Mouse (Mus musculus): ENCODE results near the gene Ciao1.
"Not testable (repeated sequence)": the region's sequence is repeated elsewhere in the genome, so short reads cannot be mapped to it uniquely, and the experiment has no call there.

Ciao1 gene

DNA sequence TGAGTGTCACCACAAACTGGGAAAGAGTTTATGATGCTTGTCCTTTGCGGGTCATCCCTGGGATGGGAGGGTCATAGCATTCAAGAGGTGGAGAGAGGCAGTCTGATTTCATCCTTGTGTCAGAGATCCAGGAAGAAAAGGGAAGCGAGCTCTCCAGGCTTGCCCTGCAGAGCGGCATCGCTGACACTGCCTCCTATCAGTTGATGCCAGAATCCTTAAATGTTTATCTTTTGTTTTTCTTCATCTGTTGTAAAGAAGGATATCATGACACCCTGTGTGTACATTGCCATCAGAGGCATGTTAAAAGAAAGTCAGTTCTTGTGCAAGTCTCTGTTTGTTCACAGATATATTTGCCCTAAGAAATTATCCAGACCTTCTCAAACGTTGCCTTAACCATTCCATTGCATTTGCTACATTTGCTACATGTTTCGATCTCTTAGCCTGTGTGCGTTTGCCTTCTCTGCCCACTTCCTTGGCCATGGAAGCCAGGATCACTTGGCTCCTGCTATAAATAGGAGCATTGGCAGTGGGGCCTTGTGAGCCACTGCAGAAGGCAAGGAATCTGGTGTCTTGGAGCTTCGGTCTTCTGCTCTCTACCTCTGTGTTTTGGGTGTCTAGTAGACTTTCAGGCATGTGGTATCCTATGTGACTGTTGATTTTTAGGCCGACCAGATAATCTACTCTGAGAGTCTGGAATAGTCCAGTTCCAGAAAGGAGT is 2.8 kb upstream of the Ciao1 start:
- in situ Hi-C loops (cut with MboI, MseI) = no loop called here

DNA sequence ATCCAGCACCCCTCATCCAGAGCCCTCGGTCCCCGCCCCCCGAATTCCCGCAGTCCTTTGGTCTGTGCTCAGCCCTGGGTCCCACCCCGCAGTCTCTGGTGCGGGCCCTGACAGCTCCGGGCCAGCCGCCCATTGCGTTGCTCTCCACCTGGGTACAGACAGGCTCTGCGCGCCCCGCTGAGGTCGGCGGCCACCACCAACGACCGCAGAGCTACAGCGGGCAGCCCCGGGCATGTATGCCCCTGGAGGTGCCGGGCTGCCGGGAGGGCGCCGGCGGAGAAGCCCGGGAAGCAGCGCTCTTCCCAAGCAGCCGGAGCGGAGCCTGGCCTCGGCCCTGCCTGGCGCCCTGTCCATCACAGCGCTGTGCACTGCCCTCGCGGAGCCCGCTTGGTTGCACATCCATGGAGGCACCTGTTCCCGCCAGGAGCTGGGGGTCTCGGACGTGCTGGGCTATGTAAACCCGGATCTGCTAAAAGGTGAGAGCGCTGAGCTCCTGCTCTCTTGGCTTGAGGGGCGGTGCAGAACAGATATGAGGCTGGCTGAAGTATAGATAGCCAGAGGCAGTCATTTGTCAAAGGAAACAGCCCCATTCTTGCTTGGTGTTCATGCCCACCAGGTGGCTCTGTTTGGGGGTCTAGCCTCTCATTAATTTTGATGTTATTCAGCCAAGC is 853 bp upstream of the Ciao1 start:
- in situ Hi-C loops (cut with MboI, MseI) = loop anchor here (5.0 kb wide), 1 partner anchor 579 kb away; no protein-coding TSS in a partner anchor

DNA sequence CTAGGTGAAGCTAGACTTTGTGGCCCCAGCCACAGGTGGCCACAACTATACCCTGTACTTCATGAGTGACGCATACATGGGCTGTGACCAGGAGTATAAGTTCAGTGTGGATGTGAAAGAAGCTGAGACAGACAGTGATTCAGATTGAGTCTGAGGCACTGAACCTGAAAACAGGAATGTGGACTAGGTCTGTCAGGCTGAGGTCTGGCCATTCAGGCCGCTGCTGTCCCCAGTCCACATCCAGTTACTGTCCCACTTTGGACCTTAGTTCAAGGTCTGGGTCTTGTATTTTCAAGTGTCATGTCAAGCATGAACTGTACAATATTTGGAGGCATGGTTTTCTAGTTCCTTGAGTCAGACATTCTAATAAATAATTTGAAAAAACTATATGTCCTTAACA is 7.6 kb downstream of the Ciao1 start:
- in situ Hi-C loops (cut with MboI, MseI) = loop anchor here (5.0 kb wide), 1 partner anchor 37 kb away; no protein-coding TSS in a partner anchor

DNA sequence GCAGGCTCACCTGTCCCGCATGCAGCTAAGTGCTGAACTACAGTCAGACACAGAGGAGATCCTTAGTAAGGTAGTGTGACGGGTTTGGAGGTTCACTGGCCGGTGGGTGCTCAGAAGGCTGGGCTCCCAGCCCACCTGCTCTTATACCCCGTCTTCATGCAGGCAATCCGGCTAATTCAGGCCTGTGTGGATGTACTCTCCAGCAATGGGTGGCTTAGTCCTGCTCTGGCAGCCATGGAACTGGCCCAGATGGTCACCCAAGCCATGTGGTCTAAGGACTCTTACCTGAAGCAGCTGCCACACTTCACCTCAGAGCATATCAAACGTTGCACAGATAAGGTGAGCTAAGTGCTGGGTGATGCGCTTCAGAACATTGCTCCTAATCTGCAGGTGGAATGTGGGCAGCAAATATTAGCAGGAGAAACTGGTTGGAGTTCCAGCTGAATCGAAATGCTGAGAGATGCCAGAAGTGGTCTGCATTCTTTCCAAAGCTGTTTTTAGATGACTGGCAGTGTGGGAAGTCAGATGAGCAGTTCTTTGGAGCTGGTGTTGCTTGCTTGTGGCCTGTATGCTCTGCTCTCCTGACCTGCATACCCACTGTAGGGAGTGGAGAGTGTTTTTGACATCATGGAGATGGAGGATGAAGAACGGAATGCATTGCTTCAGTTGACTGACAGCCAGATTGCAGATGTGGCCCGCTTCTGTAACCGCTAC is 9.6 kb downstream of the Ciao1 start:
- in situ Hi-C loops (cut with MboI, MseI) = no loop called here

DNA sequence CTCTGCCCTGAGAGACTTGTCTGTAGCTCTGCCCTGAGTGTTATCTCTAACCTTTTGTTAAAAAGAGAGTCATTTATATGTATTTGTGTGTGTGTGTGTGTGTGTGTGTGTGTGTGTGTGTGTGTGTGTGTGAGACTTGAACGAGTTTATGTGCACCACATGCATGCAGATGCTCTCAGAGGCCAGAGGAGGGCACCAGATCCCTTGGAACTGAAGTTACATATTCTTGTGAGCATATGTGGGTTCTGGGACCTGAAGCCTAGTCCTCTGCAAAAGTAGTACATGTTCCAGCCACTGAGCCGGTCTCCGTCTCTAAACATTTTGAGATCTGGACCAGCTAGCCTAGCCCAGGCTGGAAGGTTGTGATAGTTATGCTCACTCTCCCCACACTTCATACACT is 22.4 kb downstream of the Ciao1 start:
- in situ Hi-C loops (cut with MboI, MseI) = no loop called here

DNA sequence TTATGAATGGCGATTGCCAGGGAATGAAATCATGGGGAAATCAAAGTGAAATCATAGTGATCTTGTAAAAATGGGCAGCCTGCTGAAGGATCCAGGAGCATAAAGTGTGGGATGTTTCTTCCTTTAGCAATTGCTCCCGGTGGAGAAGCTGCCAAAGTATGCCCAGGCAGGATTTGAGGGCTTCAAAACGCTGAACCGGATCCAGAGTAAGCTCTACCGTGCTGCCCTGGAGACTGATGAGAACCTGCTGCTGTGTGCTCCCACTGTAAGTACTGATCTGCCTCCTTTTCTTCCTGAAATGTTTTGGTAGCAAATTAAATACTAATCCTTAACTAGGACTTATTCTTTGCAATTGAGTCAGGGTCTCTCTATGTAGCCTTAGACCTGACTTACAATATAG is 29.9 kb downstream of the Ciao1 start:
- in situ Hi-C loops (cut with MboI, MseI) = loop anchor here (5.0 to 10.0 kb wide), 2 partner anchors 75 to 1417 kb away; no protein-coding TSS in a partner anchor

DNA sequence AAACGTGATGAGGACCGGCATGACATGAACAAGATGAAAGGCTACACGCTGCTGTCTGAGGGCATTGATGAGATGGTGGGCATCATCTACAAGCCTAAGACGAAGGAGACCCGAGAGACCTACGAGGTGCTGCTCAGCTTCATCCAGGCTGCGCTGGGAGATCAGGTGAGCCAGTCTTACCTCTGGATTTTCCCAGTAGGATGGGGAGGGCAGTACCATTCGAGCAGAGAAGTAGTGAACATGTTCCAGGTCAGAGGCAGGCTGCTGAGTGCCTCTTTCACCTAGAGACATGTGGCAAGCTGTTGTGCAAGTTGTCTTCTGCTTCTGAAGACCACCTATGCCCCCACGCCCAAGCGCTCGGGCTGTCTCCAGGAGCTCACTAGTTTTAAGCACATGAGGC is 36.9 kb downstream of the Ciao1 start:
- in situ Hi-C loops (cut with MboI, MseI) = loop anchor here (10.0 kb wide), 1 partner anchor 1424 kb away; no protein-coding TSS in a partner anchor

DNA sequence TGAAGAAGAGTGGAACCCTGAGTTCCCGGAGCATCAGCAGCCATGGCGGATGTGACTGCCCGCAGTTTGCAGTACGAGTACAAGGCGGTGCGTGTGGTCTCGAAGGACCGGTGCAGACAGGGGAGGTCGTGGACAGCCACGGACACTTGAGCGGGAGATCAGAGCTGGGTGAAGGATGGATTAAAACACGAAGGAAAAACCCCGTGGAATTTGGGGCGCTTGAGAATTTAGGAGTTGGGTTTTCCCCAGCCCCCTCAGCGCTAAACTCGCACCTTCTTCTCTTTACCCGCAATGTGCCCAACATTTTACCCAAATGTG is 39.2 kb downstream of the Ciao1 start:
- in situ Hi-C loops (cut with MboI, MseI) = no loop called here

DNA sequence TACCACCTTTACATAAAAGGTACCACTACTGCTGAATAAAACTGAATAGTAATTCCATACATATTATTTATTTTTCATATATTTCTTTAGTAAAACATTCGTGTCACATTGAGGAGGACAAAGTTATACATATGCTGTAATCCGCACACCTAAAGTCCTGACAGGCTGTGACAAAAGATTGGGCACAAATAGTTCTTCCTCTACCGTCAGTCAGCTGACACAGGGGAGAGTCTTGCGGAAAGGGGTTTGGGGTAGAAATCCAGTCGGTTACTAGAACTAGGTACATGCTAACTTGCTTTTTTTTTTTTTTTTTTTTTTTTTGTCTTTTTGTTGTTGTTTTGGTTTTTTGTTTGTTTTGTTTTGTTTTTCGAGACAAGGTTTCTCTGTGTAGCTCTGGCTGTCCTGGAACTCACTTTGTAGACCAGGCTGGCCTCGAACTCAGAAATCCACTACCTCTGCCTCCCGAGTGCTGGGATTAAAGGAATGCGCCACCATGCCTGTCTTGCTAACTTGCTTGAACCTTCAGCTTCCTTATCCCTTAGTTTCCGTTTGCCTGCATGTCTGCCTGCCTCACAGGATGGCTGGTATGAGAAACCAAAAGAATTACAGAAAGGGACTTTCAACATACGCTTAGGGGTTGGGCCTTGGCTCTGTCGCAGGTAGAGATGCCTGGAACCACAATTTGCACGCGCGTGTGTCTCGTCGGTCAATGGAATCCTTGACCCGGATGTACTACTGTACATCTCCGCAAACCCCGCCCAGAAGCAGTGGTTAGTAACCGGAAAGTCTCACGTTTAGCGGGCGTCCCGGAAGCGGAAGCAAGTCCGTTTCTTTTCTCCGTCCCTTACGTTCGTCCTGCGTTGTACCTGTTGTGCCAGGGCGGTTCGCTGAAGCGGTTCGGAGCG is 39.8 kb downstream of the Ciao1 start, which contains the start of the genes 1810024B03Rik and Snrnp200:
Gene 1810024B03Rik, minus strand, starts transcription at position 734 of the 905 bp plus-strand sequence.
Gene Snrnp200, plus strand, starts transcription at position 840 of the 905 bp plus-strand sequence.
- in situ Hi-C loops (cut with MboI, MseI) = no loop called here

DNA sequence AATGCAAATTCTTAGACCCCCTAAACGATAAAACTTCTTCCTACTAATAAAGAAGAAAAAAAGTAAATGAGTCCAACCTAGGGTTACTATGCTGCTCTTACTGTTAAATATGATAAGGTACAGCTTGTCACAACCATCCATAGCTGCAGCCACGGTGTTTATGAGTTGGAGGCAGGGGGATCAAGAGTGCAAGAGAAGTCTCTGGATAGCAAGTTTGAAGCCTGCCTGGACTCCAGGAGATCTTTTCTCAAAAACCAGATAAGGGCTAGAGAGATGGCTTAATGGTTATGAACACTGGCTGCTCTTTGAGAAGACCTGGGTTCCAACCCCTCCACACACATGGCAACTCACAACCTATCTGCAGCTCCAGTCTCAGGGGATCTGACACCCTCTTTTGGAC is 40.7 kb downstream of the Ciao1 start:
- in situ Hi-C loops (cut with MboI, MseI) = no loop called here

DNA sequence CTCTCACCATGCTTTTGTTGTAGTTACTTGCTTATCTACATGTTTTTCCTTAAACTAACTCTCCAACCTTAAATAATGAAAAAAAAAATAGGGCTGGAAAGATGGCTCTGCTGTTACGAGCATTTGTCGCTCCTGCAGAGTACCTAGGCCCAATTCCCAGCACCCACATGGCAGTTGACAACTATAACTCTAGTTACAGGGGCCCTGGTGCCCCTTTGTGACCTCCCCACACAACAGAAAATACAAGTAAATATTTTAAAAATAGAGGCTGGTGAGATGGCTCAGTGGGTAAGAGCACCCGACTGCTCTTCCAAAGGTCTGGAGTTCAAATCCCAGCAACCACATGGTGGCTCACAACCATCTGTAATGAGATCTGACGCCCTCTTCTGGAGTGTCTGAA is 41.7 kb downstream of the Ciao1 start:
- in situ Hi-C loops (cut with MboI, MseI) = not testable (repeated sequence)

DNA sequence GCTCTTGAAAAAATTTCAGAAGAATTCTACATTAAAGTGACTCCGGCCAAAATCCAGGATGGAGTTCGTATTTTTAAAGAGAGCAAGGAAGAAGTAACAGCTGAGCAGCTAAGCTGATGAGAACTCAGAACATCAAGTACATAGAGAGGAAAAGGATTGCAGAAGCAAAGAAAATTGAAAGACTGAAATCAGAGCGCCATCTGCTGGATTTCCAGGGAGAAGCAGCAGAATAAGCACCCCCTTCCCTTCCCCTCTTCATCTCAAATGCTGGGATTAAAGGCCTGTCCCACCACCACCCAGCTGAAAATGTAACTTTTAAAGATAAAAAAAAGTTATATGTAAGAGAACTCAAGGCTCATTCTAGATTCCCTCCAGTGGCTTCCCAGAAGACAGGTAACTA is 42.7 kb downstream of the Ciao1 start:
- in situ Hi-C loops (cut with MboI, MseI) = loop anchor here (5.0 kb wide), 1 partner anchor 38 kb away; no protein-coding TSS in a partner anchor

All from regulatory T cell (primary cell).